Mouse (Mus musculus) MEL (cell line): Measurements from ENCODE around the gene Pdgfd. TPM values are rescaled to one million over a fixed set of nuclear protein-coding genes. Genes with fewer than 3 reads are reported as not detected.

Experiments used
- DNase-seq: peaks from one replicate; pipeline ENCODE4 v3.0.0; 2011; ENCODE audit warnings: low read depth, low spot score
- H3K27ac ChIP-seq: 2 replicates; pipeline ENCODE4 v1.5.1; 2012; ENCODE audit warnings: low read depth, mild to moderate bottlenecking, control low read depth, low read length, moderate library complexity; ENCODE audit not compliant: control insufficient read depth
- H3K27me3 ChIP-seq, 2 experiments: fragments of 150-350 bp in 1 of 2; sonication (generic) in 1 of 2; 2 replicates each; pipeline ENCODE4 v1.6.1; 2012; ENCODE audit warnings: low read length in 2 of 2, mild to moderate bottlenecking in 2 of 2, improper control_type of control experiment in 1 of 2, moderate library complexity in 1 of 2; ENCODE audit not compliant: insufficient read depth in 2 of 2, control insufficient read depth in 1 of 2
- H3K36me3 ChIP-seq, 2 experiments: 2 replicates each; pipeline ENCODE4 v1.6.1; 2012 to 2014; ENCODE audit warnings: low read length in 2 of 2, improper control_type of control experiment in 1 of 2, inconsistent platforms in 1 of 2, mild to moderate bottlenecking in 1 of 2; ENCODE audit not compliant: insufficient read depth in 2 of 2, control insufficient read depth in 1 of 2
- H3K4me1 ChIP-seq, 2 experiments: fragments of 150-350 bp in 1 of 2; sonication (generic) in 1 of 2; 2 replicates each; pipeline ENCODE4 v1.6.1; 2012; ENCODE audit warnings: low read length in 2 of 2, improper control_type of control experiment in 1 of 2, mild to moderate bottlenecking in 1 of 2; ENCODE audit not compliant: insufficient read depth in 2 of 2, control insufficient read depth in 1 of 2
- H3K4me3 ChIP-seq, 2 experiments: fragments of 150-350 bp in 1 of 2; sonication (generic) in 1 of 2; 2 replicates each; pipeline ENCODE4 v1.5.1; 2012; ENCODE audit warnings: low read depth in 2 of 2, low read length in 2 of 2, mild to moderate bottlenecking in 2 of 2, moderate library complexity in 2 of 2, control low read depth in 1 of 2, improper control_type of control experiment in 1 of 2; ENCODE audit not compliant: control insufficient read depth in 1 of 2, insufficient read depth in 1 of 2
- H3K79me2 ChIP-seq: 2 replicates; pipeline ENCODE4 v1.6.1; 2012; ENCODE audit warnings: mild to moderate bottlenecking, low read length, moderate library complexity; ENCODE audit not compliant: control insufficient read depth, poor library complexity, insufficient read depth
- H3K9ac ChIP-seq: 2 replicates; pipeline ENCODE4 v1.6.1; 2012; ENCODE audit warnings: low read depth, mild to moderate bottlenecking, control low read depth, low read length, moderate library complexity; ENCODE audit not compliant: control insufficient read depth, poor library complexity, severe bottlenecking
- H3K9me3 ChIP-seq: fragments of 150-350 bp; sonication (generic); replicated peaks from 2 replicates; pipeline ENCODE4 v1.6.1; 2012; ENCODE audit warnings: mild to moderate bottlenecking, low read length, improper control_type of control experiment, moderate library complexity; ENCODE audit not compliant: insufficient read depth
- BHLHE40 ChIP-seq: IDR thresholded peaks from 2 replicates; pipeline ENCODE4 v1.6.1; 2012; ENCODE audit warnings: low read depth, mild to moderate bottlenecking, inconsistent platforms, low read length, improper control_type of control experiment, borderline replicate concordance
- CHD1 ChIP-seq: IDR thresholded peaks from 2 replicates; pipeline ENCODE4 v1.6.1; 2012; ENCODE audit warnings: low read depth, mild to moderate bottlenecking, inconsistent platforms, low read length, improper control_type of control experiment
- CHD2 ChIP-seq: IDR thresholded peaks from 2 replicates; pipeline ENCODE4 v1.6.1; 2011; ENCODE audit warnings: low read length, improper control_type of control experiment
- CTCF ChIP-seq, 3 experiments: IDR thresholded peaks in 2 of 3; conservative IDR thresholded peaks in 1 of 3; 2 replicates each; pipeline ENCODE4 v1.5.1; 2011 to 2012; ENCODE audit warnings: low read length in 3 of 3, low read depth in 2 of 3, mild to moderate bottlenecking in 2 of 3, improper control_type of control experiment in 1 of 3, inconsistent platforms in 1 of 3, mixed read lengths in 1 of 3, moderate library complexity in 1 of 3; ENCODE audit not compliant: control insufficient read depth in 1 of 3, insufficient read depth in 1 of 3, poor library complexity in 1 of 3, severe bottlenecking in 1 of 3
- EP300 ChIP-seq, 2 experiments: IDR thresholded peaks; 2 replicates each; pipeline ENCODE4 v1.6.1; 2011; ENCODE audit warnings: improper control_type of control experiment in 2 of 2, low read length in 2 of 2, low read depth in 1 of 2, mild to moderate bottlenecking in 1 of 2
- GABPA ChIP-seq: IDR thresholded peaks from 2 replicates; pipeline ENCODE4 v1.6.1; 2012; ENCODE audit warnings: low read depth, mild to moderate bottlenecking, inconsistent platforms, low read length, improper control_type of control experiment, moderate library complexity
- GATA1 ChIP-seq: IDR thresholded peaks from 2 replicates; pipeline ENCODE4 v1.6.1; 2011; ENCODE audit warnings: low read depth, low read length, improper control_type of control experiment
- JUND ChIP-seq: IDR thresholded peaks from 2 replicates; pipeline ENCODE4 v1.6.1; 2011; ENCODE audit warnings: low read depth, mild to moderate bottlenecking, improper control_type of control experiment, low read length
- MAFK ChIP-seq: IDR thresholded peaks from 2 replicates; pipeline ENCODE4 v1.6.1; 2011; ENCODE audit warnings: low read depth, mild to moderate bottlenecking, low read length, improper control_type of control experiment, borderline replicate concordance
- MEF2A ChIP-seq: IDR thresholded peaks from 2 replicates; pipeline ENCODE4 v1.6.1; 2014; ENCODE audit warnings: low read depth, mild to moderate bottlenecking, inconsistent platforms, low read length, improper control_type of control experiment; ENCODE audit not compliant: poor library complexity, insufficient replicate concordance, severe bottlenecking; ENCODE audit errors: extremely low read depth
- MXI1 ChIP-seq: IDR thresholded peaks from 2 replicates; pipeline ENCODE4 v1.6.1; 2011; ENCODE audit warnings: mild to moderate bottlenecking, low read depth, low read length, improper control_type of control experiment
- NELFE ChIP-seq: IDR thresholded peaks from 2 replicates; pipeline ENCODE4 v1.6.1; 2011; ENCODE audit warnings: low read depth, low read length, improper control_type of control experiment
- NRF1 ChIP-seq: IDR thresholded peaks from 2 replicates; pipeline ENCODE4 v1.6.1; 2014; ENCODE audit warnings: low read depth, mild to moderate bottlenecking, inconsistent platforms, low read length, improper control_type of control experiment, moderate library complexity; ENCODE audit not compliant: poor library complexity, insufficient read depth, severe bottlenecking
- RAD21 ChIP-seq: IDR thresholded peaks from 2 replicates; pipeline ENCODE4 v1.6.1; 2011; ENCODE audit warnings: mild to moderate bottlenecking, low read depth, low read length, improper control_type of control experiment
- SMC3 ChIP-seq: IDR thresholded peaks from 2 replicates; pipeline ENCODE4 v1.6.1; 2011; ENCODE audit warnings: low read depth, low read length, improper control_type of control experiment
- TAL1 ChIP-seq: IDR thresholded peaks from 2 replicates; pipeline ENCODE4 v1.6.1; 2012; ENCODE audit warnings: mild to moderate bottlenecking, inconsistent platforms, low read length, moderate library complexity, mixed read lengths
- TCF12 ChIP-seq: IDR thresholded peaks from 2 replicates; pipeline ENCODE4 v1.6.1; 2014; ENCODE audit warnings: low read depth, mild to moderate bottlenecking, inconsistent platforms, low read length, improper control_type of control experiment, moderate library complexity
- UBTF ChIP-seq: IDR thresholded peaks from 2 replicates; pipeline ENCODE4 v1.6.1; 2012; ENCODE audit warnings: low read depth, mild to moderate bottlenecking, inconsistent platforms, low read length, improper control_type of control experiment, moderate library complexity, borderline replicate concordance; ENCODE audit not compliant: insufficient read depth
- USF2 ChIP-seq, 2 experiments: IDR thresholded peaks; 2 replicates each; pipeline ENCODE4 v1.6.1; 2011 to 2012; ENCODE audit warnings: improper control_type of control experiment in 2 of 2, low read length in 2 of 2, borderline replicate concordance in 1 of 2, inconsistent platforms in 1 of 2, low read depth in 1 of 2, mild to moderate bottlenecking in 1 of 2; ENCODE audit not compliant: insufficient read depth in 1 of 2
- polyA plus RNA-seq, 2 experiments: library from polyadenylated mRNA; stranded (reverse) in 1 of 2; unstranded in 1 of 2; fragments of >175 nt in 1 of 2; fragments of >200 nt in 1 of 2; gene quantifications; 2 replicates each; pipeline versions ENCODE4 v1.2.1 to v1.2.4; 2012; ENCODE audit warnings: low replicate concordance in 2 of 2, low read depth in 1 of 2; ENCODE audit not compliant: insufficient read length in 2 of 2, insufficient read depth in 1 of 2, missing spikeins in 1 of 2
- total RNA-seq: library from RNA; depleted of rRNA; stranded (reverse); fragments of 300-350 nt; gene quantifications from 2 replicates; pipeline ENCODE4 v1.2.3, GENCODE M21; 2012

Gene Pdgfd
- total and polyA plus RNA-seq, 3 experiments, result not detected

DNA sequence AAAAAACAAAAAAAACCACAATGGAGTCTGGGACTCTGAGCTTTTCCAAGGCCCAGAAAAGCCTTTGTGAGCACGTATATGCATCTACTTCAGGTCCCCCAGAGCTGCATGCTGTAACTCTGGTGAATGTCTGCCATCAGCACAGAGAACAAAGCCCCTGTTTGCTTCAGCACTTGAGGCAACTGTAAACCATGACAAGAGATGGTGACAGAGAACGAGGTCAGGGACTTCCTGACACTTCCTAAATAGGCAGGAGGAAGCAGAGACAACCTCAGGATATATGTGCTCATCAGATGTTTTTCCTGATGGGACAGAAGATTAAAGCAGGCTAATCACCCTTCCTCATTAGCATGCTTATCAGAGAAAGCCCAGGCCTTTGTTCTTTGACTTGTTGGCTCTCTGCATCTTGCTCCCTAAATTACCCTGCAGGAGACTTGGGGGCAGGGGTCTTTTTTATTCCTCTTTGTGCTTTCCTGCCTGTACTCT is 120.9 kb downstream of the Pdgfd start:
- TF ChIP-seq NRF1, result no peak
- no peak for TF ChIP-seq TCF12
- no peak for TF ChIP-seq MEF2A
- TF ChIP-seq NELFE, result no peak
- no peak for TF ChIP-seq EP300 (IDR thresholded peaks at IDR 0.05; ENCODE audit: low read depth in 1 of 2, low read length in 2 of 2)
- TF ChIP-seq CHD2, result no peak
- Histone ChIP-seq H3K4me3 (no peak overlapping the region), H3K9ac (no peak overlapping the region), H3K9me3 (no peaks in the 10 kb centered on the region), H3K4me1 (no peaks in the 10 kb centered on the region), H3K36me3 (no peaks in the 10 kb centered on the region), H3K27ac (no peak overlapping the region), H3K27me3 (no peaks in the 10 kb centered on the region), H3K79me2 (no peaks in the 10 kb centered on the region)
- no peak for DNase-seq

GRCm38 (mm10) chr9:6298547-6298946 is 130.2 kb downstream of the Pdgfd start:
- Histone ChIP-seq H3K4me1 (no peaks in the 10 kb centered on the region), H3K9me3 (no peaks in the 10 kb centered on the region), H3K79me2 (no peaks in the 10 kb centered on the region), H3K27me3 (no peaks in the 10 kb centered on the region), H3K36me3 (no peaks in the 10 kb centered on the region), H3K4me3 (no peak overlapping the region), H3K27ac (no peak overlapping the region), H3K9ac (no peak overlapping the region)
- TF ChIP-seq CTCF (IDR thresholded peaks at IDR 0.05 in 2 of 3, conservative IDR thresholded peaks at IDR 0.05 in 1 of 3; ENCODE audit: control insufficient read depth in 1 of 3, insufficient read depth in 1 of 3, low read depth in 2 of 3, low read length in 3 of 3, poor library complexity in 1 of 3, severe bottlenecking in 1 of 3) (no peak), RAD21 (no peak), TCF12 (no peak), USF2 (IDR thresholded peaks at IDR 0.05; ENCODE audit: borderline replicate concordance in 1 of 2, insufficient read depth in 1 of 2, low read depth in 1 of 2, low read length in 2 of 2) (no peak), EP300 (IDR thresholded peaks at IDR 0.05; ENCODE audit: low read depth in 1 of 2, low read length in 2 of 2) (no peak), GABPA (no peak), TAL1 (no peak), BHLHE40 (no peak), MAFK (no peak), SMC3 (no peak), JUND (no peak), CHD1 (no peak), GATA1 (no peak), UBTF (no peak), MXI1 (no peak)
- DNase-seq, result no peak
